Mouse (Mus musculus) WW6 (cell line): ENCODE measurements at regions not wholly inside any gene's neighbourhood (a gene's known extent, or its start where the extent isn't known, plus 50 kb on each side); places are given as distances from the start of the nearest gene placed in this dataset.

Experiments used
- DNase-seq: peaks from one replicate; pipeline ENCODE4 v3.0.0-alpha.2; 2013; ENCODE audit warnings: low read depth, low spot score

DNA sequence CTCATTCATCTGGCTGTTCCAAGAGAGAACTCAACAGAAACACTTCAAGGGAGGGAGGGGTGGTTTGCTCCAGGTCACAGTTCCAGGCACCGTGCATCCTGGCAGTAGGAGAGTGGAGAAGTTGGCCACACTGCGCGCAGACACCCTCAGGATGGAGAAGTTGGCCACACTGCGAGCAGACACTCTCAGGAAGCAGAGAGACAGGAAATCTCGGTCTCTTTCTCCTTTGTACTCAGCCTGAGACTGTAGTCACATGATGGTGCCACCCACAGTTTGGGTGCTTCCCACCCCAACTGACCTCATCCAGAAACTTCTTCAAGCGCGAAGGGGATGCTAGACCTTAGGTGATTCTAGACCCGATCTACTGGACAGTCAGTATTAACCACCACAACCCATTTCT lies 170.4 kb downstream of the Bcl11b start:
- DNase-seq: no peak

- DNase-seq: no peak
Observed at GRCm38 (mm10) chr12:107834512-107834911, 168.9 kb downstream of the Bcl11b start.

DNA sequence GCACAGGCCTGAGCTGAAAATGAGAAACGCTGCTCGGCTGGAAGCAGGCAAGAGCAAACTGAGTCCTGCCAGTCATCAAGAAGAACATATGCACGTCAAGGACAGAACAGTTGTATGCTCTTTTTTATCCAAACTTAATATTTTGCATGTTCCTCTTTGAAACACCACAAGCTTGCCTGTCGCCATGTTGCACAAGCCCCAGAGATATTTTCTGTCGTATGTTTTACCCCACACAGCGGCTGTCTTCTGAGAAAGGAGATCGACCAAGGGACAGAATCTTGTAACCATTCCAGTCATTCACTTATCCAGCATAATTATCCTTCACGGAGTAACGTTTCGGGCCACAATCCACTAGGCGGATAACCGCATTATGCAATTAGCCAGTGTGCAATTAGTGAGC lies 165.7 kb downstream of the Bcl11b start:
- no peak for DNase-seq

DNA sequence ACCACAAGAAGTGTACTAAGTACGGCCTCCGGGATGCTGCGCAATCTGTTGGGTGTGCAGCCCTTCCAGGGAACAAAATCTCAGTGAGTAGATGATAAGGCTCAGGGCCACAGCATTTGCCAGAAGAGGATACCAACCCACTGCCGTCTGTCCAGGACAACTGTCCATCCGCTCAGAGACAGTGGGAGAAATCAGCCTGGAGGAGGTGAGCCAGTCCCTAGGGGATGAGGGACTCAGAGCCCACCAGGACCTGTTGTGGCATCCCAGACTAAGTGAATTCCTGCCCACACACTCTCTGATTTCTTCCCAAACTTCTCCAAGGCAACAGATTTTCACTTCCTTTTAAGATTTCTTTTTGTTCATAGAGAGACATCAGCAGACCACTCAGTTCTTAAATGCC lies 158.8 kb downstream of the Bcl11b start:
- no peak for DNase-seq

- DNase-seq: no peak
Observed at GRCm38 (mm10) chr12:107850591-107850990, 152.8 kb downstream of the Bcl11b start.

DNA sequence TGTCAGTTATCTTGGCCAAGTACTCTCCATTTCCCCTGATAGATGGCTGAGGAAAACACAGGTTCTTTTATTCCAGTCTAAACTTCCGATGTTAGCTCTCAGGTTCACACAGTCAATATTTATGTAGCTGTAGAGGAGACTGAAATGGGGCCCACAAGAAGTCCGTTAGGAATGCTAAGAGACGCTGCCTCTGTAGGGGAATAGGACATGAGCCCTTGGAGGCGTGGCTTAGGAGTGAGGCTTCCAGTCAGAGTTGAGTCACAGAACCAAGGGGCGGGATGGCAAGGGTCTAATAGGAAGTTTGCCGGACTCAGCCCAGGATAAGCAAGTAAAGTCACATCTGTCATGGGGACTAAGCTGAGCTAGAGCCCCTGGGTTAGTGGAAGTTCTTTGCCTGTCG lies 150.5 kb downstream of the Bcl11b start:
- no peak for DNase-seq

- DNase-seq: no peak
Observed at GRCm38 (mm10) chr12:107855547-107855946, 147.9 kb downstream of the Bcl11b start.

GRCm38 (mm10) chr12:107856421-107857043 lies 146.9 kb downstream of the Bcl11b start:
- DNase-seq: no peak

DNA sequence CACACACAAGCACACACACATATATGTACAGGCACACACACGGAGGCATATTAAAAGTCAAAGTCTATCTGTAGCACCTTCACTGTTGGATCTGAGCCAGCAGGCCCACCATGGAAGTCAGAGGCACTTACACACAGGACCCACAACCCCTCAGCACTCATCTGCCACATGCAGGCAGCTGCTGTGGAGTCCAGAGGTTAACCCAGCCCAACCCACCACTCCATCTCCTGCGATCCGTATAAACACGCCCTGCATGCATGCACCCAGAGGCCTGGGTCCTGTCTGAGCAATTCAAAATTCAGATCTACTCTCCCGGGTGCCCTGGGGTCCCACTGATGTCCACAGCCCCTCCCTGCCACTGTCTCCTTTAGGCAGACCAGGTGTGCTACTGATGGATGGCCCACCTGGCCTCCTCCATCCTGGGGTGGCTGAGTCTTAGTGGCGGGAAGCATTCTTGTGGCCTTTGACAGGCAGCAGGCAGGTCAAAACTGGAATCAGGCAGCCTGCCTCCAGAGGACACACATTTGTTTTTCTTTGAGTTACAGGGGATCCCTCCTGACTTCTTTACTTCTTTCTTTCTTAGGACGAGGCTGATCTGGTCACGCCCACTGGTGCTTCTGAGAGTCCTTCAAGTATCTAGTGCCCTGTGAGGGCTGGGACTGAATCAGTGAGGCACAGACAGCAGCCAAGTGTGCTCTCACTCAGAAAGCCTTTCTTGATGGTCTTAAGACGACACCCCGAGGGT lies 144.7 kb downstream of the Bcl11b start:
- DNase-seq: peak; percentile 11

GRCm38 (mm10) chr12:107859750-107860149 lies 143.7 kb downstream of the Bcl11b start:
- no peak for DNase-seq

- DNase-seq: no peak
Observed at GRCm38 (mm10) chr12:107860358-107860757, 143.0 kb downstream of the Bcl11b start.
